Mouse (Mus musculus): ENCODE data around the gene Baz1b. TPM values are rescaled to one million over a fixed set of nuclear protein-coding genes. Genes with fewer than 3 reads are reported as not detected.

The Baz1b gene
- polyA plus RNA-seq, 1 experiment from 2014 or later = 50.1 TPM

DNA sequence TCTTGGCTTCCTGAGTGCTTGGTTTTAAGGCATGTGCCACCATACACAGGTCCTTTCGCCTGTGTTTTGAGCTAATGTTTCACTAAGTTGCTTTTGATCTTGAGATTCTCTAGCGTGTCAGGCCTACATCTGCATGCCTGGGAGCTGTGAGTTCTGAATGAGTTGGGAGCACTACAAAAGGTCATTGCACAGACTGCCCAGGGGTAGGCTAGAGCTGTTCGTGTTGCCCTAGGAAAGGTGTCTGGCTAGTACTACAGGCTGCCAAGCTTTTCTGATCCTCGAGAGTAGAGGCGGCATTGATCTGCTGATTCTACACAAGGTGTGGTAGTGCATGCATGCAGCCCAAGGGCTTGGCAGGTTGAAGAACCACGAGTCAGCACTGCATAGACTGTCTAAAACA, 24.2 kb upstream of the Baz1b start:
- Histone ChIP-seq H3K27ac (no peak overlapping the region), H3K36me3 (ENCODE audit: poor library complexity, severe bottlenecking) (peaks cover 53% of the 10 kb centered on the region), H3K9me3 (replicated peaks) (no peaks in the 10 kb centered on the region), H3K4me2 (no peak overlapping the region), H3K4me1 (no peaks in the 10 kb centered on the region), H3K4me3 (no peak overlapping the region), H3K9ac (no peak overlapping the region), H3K27me3 (no peaks in the 10 kb centered on the region)
- ATAC-seq = no peak
- 91% methylated on average over 6 of the region's 6 CpGs for WGBS

GRCm38 (mm10) chr5:135166909-135167308, 20.2 kb upstream of the Baz1b start:
- Histone ChIP-seq H3K36me3 (ENCODE audit: poor library complexity, severe bottlenecking) (peaks cover 20% of the 10 kb centered on the region), H3K4me1 (peaks cover 14% of the 10 kb centered on the region), H3K4me3 (no peak overlapping the region), H3K4me2 (no peak overlapping the region), H3K27me3 (no peaks in the 10 kb centered on the region), H3K27ac (no peak overlapping the region), H3K9ac (no peak overlapping the region), H3K9me3 (replicated peaks) (no peaks in the 10 kb centered on the region)
- no peak for ATAC-seq
- WGBS = 91% methylated on average over 4 of the region's 4 CpGs

DNA sequence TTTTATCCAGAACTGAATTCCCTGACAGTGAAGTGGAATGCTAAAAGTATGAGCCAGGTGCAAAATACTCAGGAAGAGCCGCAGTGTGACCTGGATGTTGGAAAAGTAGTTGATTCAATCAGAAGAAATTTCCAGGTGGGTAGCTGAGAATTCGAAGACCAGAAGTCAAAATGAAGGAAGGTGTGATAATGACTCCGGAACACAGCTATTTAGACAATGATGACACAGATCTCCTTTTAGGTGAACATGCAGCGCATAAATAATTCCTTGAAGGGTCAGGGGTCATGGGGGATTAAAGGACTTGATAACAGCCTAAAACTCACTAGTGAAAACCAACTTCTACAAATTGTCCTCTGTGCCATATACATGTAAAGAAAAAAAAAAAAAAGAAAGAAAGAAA, 19.6 kb upstream of the Baz1b start:
- ATAC-seq = no peak
- no peak overlapping the region for H3K27ac ChIP-seq
- peaks cover 20% of the 10 kb centered on the region for H3K36me3 ChIP-seq (ENCODE audit: poor library complexity, severe bottlenecking)
- no peak overlapping the region for H3K9ac ChIP-seq
- peaks cover 14% of the 10 kb centered on the region for H3K4me1 ChIP-seq
- H3K4me3 ChIP-seq = no peak overlapping the region
- whole genome bisulfite sequencing = 97% methylated on average over 4 of the region's 4 CpGs
- H3K4me2 ChIP-seq = peak overlapping the region; percentile 81; the same call in 1 of the 2 replicates
- H3K27me3 ChIP-seq = no peaks in the 10 kb centered on the region
- no peaks in the 10 kb centered on the region for H3K9me3 ChIP-seq (replicated peaks)

- peak; percentile 99 for ATAC-seq
- peaks cover 23% of the 10 kb centered on the region for H3K36me3 ChIP-seq (ENCODE audit: poor library complexity, severe bottlenecking)
- H3K4me2 ChIP-seq = peak within 1 kb of the TSS; percentile 81
- peak within 1 kb of the TSS; percentile 99 for H3K27ac ChIP-seq
- H3K4me1 ChIP-seq = peaks cover 14% of the 10 kb centered on the region
- peak within 1 kb of the TSS; percentile 61 for H3K4me3 ChIP-seq
- WGBS = 3% methylated on average over 89 of the region's 95 CpGs
- peak within 1 kb of the TSS; percentile 82 for H3K9ac ChIP-seq
- H3K27me3 ChIP-seq = no peaks in the 10 kb centered on the region
- H3K9me3 ChIP-seq (replicated peaks) = no peaks in the 10 kb centered on the region
Measured at GRCm38 (mm10) chr5:135168063-135169062, 18.7 kb upstream of the Baz1b start, which contains the start of gene Bcl7b. Bcl7b (plus strand) TSS chr5:135168283.

- Histone ChIP-seq H3K9me3 (replicated peaks) (no peaks in the 10 kb centered on the region), H3K9ac (peak overlapping the region; percentile 82), H3K27ac (no peak overlapping the region; the same call in 1 of the 2 replicates), H3K4me2 (peak overlapping the region; percentile 81), H3K27me3 (no peaks in the 10 kb centered on the region), H3K4me3 (peak overlapping the region; percentile 61), H3K4me1 (peaks cover 14% of the 10 kb centered on the region), H3K36me3 (ENCODE audit: poor library complexity, severe bottlenecking) (peaks cover 33% of the 10 kb centered on the region)
- ATAC-seq = no peak
- WGBS = 92% methylated on average over 5 of the region's 5 CpGs
Measured at GRCm38 (mm10) chr5:135169479-135169878, 17.6 kb upstream of the Baz1b start.

DNA sequence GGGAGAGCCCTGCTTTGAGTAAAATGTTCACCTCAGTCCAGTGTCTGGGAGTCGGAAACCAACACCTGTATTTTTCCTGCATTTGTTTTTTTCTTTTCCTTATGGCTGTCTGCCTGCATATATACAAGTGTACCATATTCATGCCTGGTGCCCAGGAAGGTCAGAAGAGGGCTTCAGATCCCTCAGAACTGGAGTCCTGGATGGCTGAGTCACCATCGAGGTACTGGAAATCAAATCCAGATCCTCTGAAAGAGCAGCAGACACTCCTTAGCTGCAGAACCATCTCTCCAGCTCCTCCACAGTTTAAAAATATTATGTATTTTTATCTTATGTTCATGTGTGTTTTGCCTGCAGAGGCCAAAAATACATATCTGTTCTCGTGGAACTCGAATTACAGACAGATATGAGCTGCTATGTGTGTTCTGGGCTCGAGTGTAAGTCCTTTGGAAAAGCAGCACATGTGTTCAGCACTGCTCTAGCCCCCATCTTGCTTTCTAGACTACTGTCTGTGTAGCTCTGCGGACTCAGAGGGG, 15.3 kb upstream of the Baz1b start:
- WGBS = 92% methylated on average over 6 of the region's 6 CpGs
- ATAC-seq = no peak
- no peaks in the 10 kb centered on the region for H3K9me3 ChIP-seq (replicated peaks)
- H3K27me3 ChIP-seq = no peaks in the 10 kb centered on the region
- peaks cover 14% of the 10 kb centered on the region for H3K4me1 ChIP-seq
- H3K4me2 ChIP-seq = no peak overlapping the region
- no peak overlapping the region for H3K9ac ChIP-seq
- H3K36me3 ChIP-seq (ENCODE audit: poor library complexity, severe bottlenecking) = peaks cover 54% of the 10 kb centered on the region
- H3K4me3 ChIP-seq = no peak overlapping the region
- H3K27ac ChIP-seq = no peak overlapping the region

- no peak overlapping the region for H3K4me3 ChIP-seq
- H3K4me2 ChIP-seq = no peak overlapping the region
- no peak overlapping the region for H3K27ac ChIP-seq
- no peak for ATAC-seq
- H3K27me3 ChIP-seq = no peaks in the 10 kb centered on the region
- H3K9ac ChIP-seq = no peak overlapping the region
- peaks cover 67% of the 10 kb centered on the region for H3K36me3 ChIP-seq (ENCODE audit: poor library complexity, severe bottlenecking)
- WGBS = 85% methylated on average over 5 of the region's 5 CpGs
- no peaks in the 10 kb centered on the region for H3K9me3 ChIP-seq (replicated peaks)
- peaks cover 14% of the 10 kb centered on the region for H3K4me1 ChIP-seq
Measured at GRCm38 (mm10) chr5:135172986-135173385, 14.1 kb upstream of the Baz1b start.

- H3K27me3 ChIP-seq = no peaks in the 10 kb centered on the region
- no peak overlapping the region for H3K9ac ChIP-seq
- H3K4me3 ChIP-seq = no peak overlapping the region
- H3K4me1 ChIP-seq = peaks cover 3% of the 10 kb centered on the region; the same call in 1 of the 2 replicates
- H3K9me3 ChIP-seq (replicated peaks) = no peaks in the 10 kb centered on the region
- H3K36me3 ChIP-seq (ENCODE audit: poor library complexity, severe bottlenecking) = peaks cover 88% of the 10 kb centered on the region
- H3K27ac ChIP-seq = no peak overlapping the region
- H3K4me2 ChIP-seq = no peak overlapping the region
- ATAC-seq = no peak
Measured at GRCm38 (mm10) chr5:135175086-135175485, 12.0 kb upstream of the Baz1b start.

DNA sequence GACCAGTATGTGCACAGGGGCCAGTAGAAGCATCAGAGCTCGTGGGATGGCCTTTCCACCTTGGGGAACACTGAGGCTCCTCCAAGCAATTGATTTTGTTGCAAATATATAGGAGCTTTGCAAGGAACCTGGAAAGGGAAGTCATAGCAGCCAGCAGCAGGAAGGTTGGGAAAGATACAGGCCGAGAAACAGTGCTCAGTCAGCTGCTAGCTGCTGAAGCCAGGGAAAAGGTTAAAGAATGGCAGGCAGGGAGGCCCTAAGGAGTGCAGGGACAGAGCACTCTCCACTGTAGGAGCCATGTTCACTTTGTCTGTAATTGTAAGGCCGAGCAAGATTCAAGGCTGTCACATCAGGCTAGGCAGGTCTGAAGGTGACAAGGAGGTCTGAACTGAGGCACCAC, 8.5 kb upstream of the Baz1b start:
- ATAC-seq = no peak
- no peak overlapping the region for H3K4me2 ChIP-seq
- H3K9me3 ChIP-seq (replicated peaks) = no peaks in the 10 kb centered on the region
- no peak overlapping the region for H3K27ac ChIP-seq
- H3K9ac ChIP-seq = 0 out of 2 replicates have a peak overlapping the region, but pooled peaks have one; percentile 30
- H3K27me3 ChIP-seq = no peaks in the 10 kb centered on the region
- H3K36me3 ChIP-seq (ENCODE audit: poor library complexity, severe bottlenecking) = peaks cover 96% of the 10 kb centered on the region
- no peaks in the 10 kb centered on the region for H3K4me1 ChIP-seq
- WGBS = 82% methylated on average over 3 of the region's 3 CpGs
- no peak overlapping the region for H3K4me3 ChIP-seq

GRCm38 (mm10) chr5:135178996-135179395, 8.1 kb upstream of the Baz1b start:
- WGBS = 87% methylated on average over 4 of the region's 4 CpGs
- Histone ChIP-seq H3K4me3 (no peak overlapping the region), H3K36me3 (ENCODE audit: poor library complexity, severe bottlenecking) (peaks cover 94% of the 10 kb centered on the region), H3K27me3 (no peaks in the 10 kb centered on the region), H3K4me2 (no peak overlapping the region), H3K4me1 (no peaks in the 10 kb centered on the region), H3K27ac (no peak overlapping the region), H3K9ac (peak overlapping the region; percentile 30; the same call in 1 of the 2 replicates), H3K9me3 (replicated peaks) (no peaks in the 10 kb centered on the region)
- ATAC-seq = no peak

GRCm38 (mm10) chr5:135179616-135180015, 7.4 kb upstream of the Baz1b start:
- ATAC-seq = no peak
- H3K27me3 ChIP-seq = no peaks in the 10 kb centered on the region
- H3K36me3 ChIP-seq (ENCODE audit: poor library complexity, severe bottlenecking) = peaks cover 91% of the 10 kb centered on the region
- 90% methylated on average over 7 of the region's 7 CpGs for WGBS
- no peak overlapping the region for H3K4me3 ChIP-seq
- no peaks in the 10 kb centered on the region for H3K4me1 ChIP-seq
- H3K9me3 ChIP-seq (replicated peaks) = no peaks in the 10 kb centered on the region; the same call in 1 of the 2 replicates
- H3K4me2 ChIP-seq = no peak overlapping the region
- H3K9ac ChIP-seq = no peak overlapping the region
- no peak overlapping the region for H3K27ac ChIP-seq

DNA sequence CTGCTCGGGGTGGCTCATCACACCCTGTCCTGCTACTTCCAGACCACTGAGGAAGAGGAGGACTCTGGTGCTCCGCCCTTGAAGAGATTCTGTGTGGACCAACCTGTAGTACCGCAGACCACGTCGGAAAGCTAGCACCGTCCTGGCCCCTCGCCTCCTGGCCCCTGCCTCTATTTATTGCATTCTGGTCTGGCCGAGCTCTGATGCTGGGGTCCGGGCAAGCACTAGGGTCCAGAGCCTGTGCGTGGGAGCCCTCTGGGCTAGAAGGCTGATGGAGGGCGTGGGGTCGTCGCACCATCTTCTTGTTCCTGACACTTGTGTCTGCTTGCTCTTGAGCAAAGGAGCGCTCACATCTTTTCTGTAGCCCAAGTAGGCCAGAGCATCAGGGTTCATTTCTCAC, 6.3 kb upstream of the Baz1b start:
- ATAC-seq = no peak
- no peak overlapping the region for H3K27ac ChIP-seq
- H3K9me3 ChIP-seq (replicated peaks) = no peaks in the 10 kb centered on the region; the same call in 1 of the 2 replicates
- peaks cover 79% of the 10 kb centered on the region for H3K36me3 ChIP-seq (ENCODE audit: poor library complexity, severe bottlenecking)
- 95% methylated on average over 14 of the region's 14 CpGs for WGBS
- no peaks in the 10 kb centered on the region for H3K27me3 ChIP-seq
- H3K4me2 ChIP-seq = no peak overlapping the region
- no peaks in the 10 kb centered on the region for H3K4me1 ChIP-seq
- no peak overlapping the region for H3K9ac ChIP-seq
- no peak overlapping the region for H3K4me3 ChIP-seq

All from forebrain, embryonic 13.5 days (tissue).